Mouse (Mus musculus): ENCODE results near the gene Cep85l.

DNA sequence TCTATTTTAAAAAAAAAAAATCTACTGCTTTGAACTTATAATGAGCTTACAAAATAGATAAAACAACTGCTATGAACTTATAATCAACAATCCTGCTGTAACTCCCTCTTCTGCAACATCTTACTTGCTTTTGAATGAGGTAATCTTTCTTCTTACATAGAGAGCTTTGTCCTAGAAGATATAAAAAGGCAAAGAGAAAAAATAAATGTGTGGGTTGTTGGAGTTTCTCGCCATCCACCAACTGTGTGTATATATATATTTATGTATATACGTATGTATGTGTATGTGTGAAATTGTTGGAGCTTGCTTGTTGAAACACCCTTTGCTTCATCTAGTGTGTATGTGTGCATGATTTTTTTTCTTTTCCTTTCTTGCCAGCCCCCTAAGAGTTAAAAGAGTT lies 12.5 kb downstream of the Cep85l start:
- TF ChIP-seq POLR2A (IDR thresholded peaks at IDR 0.05; ENCODE audit: extremely low read depth, insufficient read depth, low read length) (no peak), CTCF (IDR thresholded peaks at IDR 0.05; ENCODE audit: extremely low read depth, insufficient read depth, low read length) (no peak)

All from cortical plate, adult 2 months (tissue).